Mouse (Mus musculus) MEL (cell line): Measurements from ENCODE around the gene Rufy3. TPM values are rescaled to one million over a fixed set of nuclear protein-coding genes. Genes with fewer than 3 reads are reported as not detected.

Experiments used
- DNase-seq: peaks from one replicate; pipeline ENCODE4 v3.0.0; 2011; ENCODE audit warnings: low read depth, low spot score
- H3K27ac ChIP-seq: 2 replicates; pipeline ENCODE4 v1.5.1; 2012; ENCODE audit warnings: low read depth, mild to moderate bottlenecking, control low read depth, low read length, moderate library complexity; ENCODE audit not compliant: control insufficient read depth
- H3K27me3 ChIP-seq, 2 experiments: fragments of 150-350 bp in 1 of 2; sonication (generic) in 1 of 2; 2 replicates each; pipeline ENCODE4 v1.6.1; 2012; ENCODE audit warnings: low read length in 2 of 2, mild to moderate bottlenecking in 2 of 2, improper control_type of control experiment in 1 of 2, moderate library complexity in 1 of 2; ENCODE audit not compliant: insufficient read depth in 2 of 2, control insufficient read depth in 1 of 2
- H3K36me3 ChIP-seq, 2 experiments: 2 replicates each; pipeline ENCODE4 v1.6.1; 2012 to 2014; ENCODE audit warnings: low read length in 2 of 2, improper control_type of control experiment in 1 of 2, inconsistent platforms in 1 of 2, mild to moderate bottlenecking in 1 of 2; ENCODE audit not compliant: insufficient read depth in 2 of 2, control insufficient read depth in 1 of 2
- H3K4me1 ChIP-seq, 2 experiments: fragments of 150-350 bp in 1 of 2; sonication (generic) in 1 of 2; 2 replicates each; pipeline ENCODE4 v1.6.1; 2012; ENCODE audit warnings: low read length in 2 of 2, improper control_type of control experiment in 1 of 2, mild to moderate bottlenecking in 1 of 2; ENCODE audit not compliant: insufficient read depth in 2 of 2, control insufficient read depth in 1 of 2
- H3K4me3 ChIP-seq, 2 experiments: fragments of 150-350 bp in 1 of 2; sonication (generic) in 1 of 2; 2 replicates each; pipeline ENCODE4 v1.5.1; 2012; ENCODE audit warnings: low read depth in 2 of 2, low read length in 2 of 2, mild to moderate bottlenecking in 2 of 2, moderate library complexity in 2 of 2, control low read depth in 1 of 2, improper control_type of control experiment in 1 of 2; ENCODE audit not compliant: control insufficient read depth in 1 of 2, insufficient read depth in 1 of 2
- H3K79me2 ChIP-seq: 2 replicates; pipeline ENCODE4 v1.6.1; 2012; ENCODE audit warnings: mild to moderate bottlenecking, low read length, moderate library complexity; ENCODE audit not compliant: control insufficient read depth, poor library complexity, insufficient read depth
- H3K9ac ChIP-seq: 2 replicates; pipeline ENCODE4 v1.6.1; 2012; ENCODE audit warnings: low read depth, mild to moderate bottlenecking, control low read depth, low read length, moderate library complexity; ENCODE audit not compliant: control insufficient read depth, poor library complexity, severe bottlenecking
- H3K9me3 ChIP-seq: fragments of 150-350 bp; sonication (generic); replicated peaks from 2 replicates; pipeline ENCODE4 v1.6.1; 2012; ENCODE audit warnings: mild to moderate bottlenecking, low read length, improper control_type of control experiment, moderate library complexity; ENCODE audit not compliant: insufficient read depth
- EP300 ChIP-seq, 2 experiments: IDR thresholded peaks; 2 replicates each; pipeline ENCODE4 v1.6.1; 2011; ENCODE audit warnings: improper control_type of control experiment in 2 of 2, low read length in 2 of 2, low read depth in 1 of 2, mild to moderate bottlenecking in 1 of 2
- ETS1 ChIP-seq: IDR thresholded peaks from 2 replicates; pipeline ENCODE4 v1.6.1; 2012; ENCODE audit warnings: low read depth, mild to moderate bottlenecking, inconsistent platforms, low read length, improper control_type of control experiment, moderate library complexity
- GABPA ChIP-seq: IDR thresholded peaks from 2 replicates; pipeline ENCODE4 v1.6.1; 2012; ENCODE audit warnings: low read depth, mild to moderate bottlenecking, inconsistent platforms, low read length, improper control_type of control experiment, moderate library complexity
- GATA1 ChIP-seq: IDR thresholded peaks from 2 replicates; pipeline ENCODE4 v1.6.1; 2011; ENCODE audit warnings: low read depth, low read length, improper control_type of control experiment
- HCFC1 ChIP-seq: IDR thresholded peaks from 2 replicates; pipeline ENCODE4 v1.6.1; 2012; ENCODE audit warnings: low read depth, mild to moderate bottlenecking, inconsistent platforms, low read length, improper control_type of control experiment, moderate library complexity
- KAT2A ChIP-seq: conservative IDR thresholded peaks from 2 replicates; pipeline ENCODE4 v1.6.1; 2012; ENCODE audit warnings: low read depth, low read length, improper control_type of control experiment, inconsistent platforms
- MAFK ChIP-seq: IDR thresholded peaks from 2 replicates; pipeline ENCODE4 v1.6.1; 2011; ENCODE audit warnings: low read depth, mild to moderate bottlenecking, low read length, improper control_type of control experiment, borderline replicate concordance
- MAZ ChIP-seq: IDR thresholded peaks from 2 replicates; pipeline ENCODE4 v1.6.1; 2012; ENCODE audit warnings: low read depth, mild to moderate bottlenecking, inconsistent platforms, low read length, improper control_type of control experiment
- MEF2A ChIP-seq: IDR thresholded peaks from 2 replicates; pipeline ENCODE4 v1.6.1; 2014; ENCODE audit warnings: low read depth, mild to moderate bottlenecking, inconsistent platforms, low read length, improper control_type of control experiment; ENCODE audit not compliant: poor library complexity, insufficient replicate concordance, severe bottlenecking; ENCODE audit errors: extremely low read depth
- MXI1 ChIP-seq: IDR thresholded peaks from 2 replicates; pipeline ENCODE4 v1.6.1; 2011; ENCODE audit warnings: mild to moderate bottlenecking, low read depth, low read length, improper control_type of control experiment
- NRF1 ChIP-seq: IDR thresholded peaks from 2 replicates; pipeline ENCODE4 v1.6.1; 2014; ENCODE audit warnings: low read depth, mild to moderate bottlenecking, inconsistent platforms, low read length, improper control_type of control experiment, moderate library complexity; ENCODE audit not compliant: poor library complexity, insufficient read depth, severe bottlenecking
- POLR2AphosphoS2 ChIP-seq: IDR thresholded peaks from 2 replicates; pipeline ENCODE4 v1.6.1; 2011; ENCODE audit warnings: low read length, improper control_type of control experiment
- RCOR1 ChIP-seq: IDR thresholded peaks from 2 replicates; pipeline ENCODE4 v1.6.1; 2012; ENCODE audit warnings: low read depth, mild to moderate bottlenecking, inconsistent platforms, low read length, improper control_type of control experiment
- SIN3A ChIP-seq: IDR thresholded peaks from 2 replicates; pipeline ENCODE4 v1.6.1; 2012; ENCODE audit warnings: low read length, improper control_type of control experiment, inconsistent platforms
- TAL1 ChIP-seq: IDR thresholded peaks from 2 replicates; pipeline ENCODE4 v1.6.1; 2012; ENCODE audit warnings: mild to moderate bottlenecking, inconsistent platforms, low read length, moderate library complexity, mixed read lengths
- TBP ChIP-seq: IDR thresholded peaks from 2 replicates; pipeline ENCODE4 v1.8.0; 2011; ENCODE audit warnings: low read depth, low read length, improper control_type of control experiment
- TCF12 ChIP-seq: IDR thresholded peaks from 2 replicates; pipeline ENCODE4 v1.6.1; 2014; ENCODE audit warnings: low read depth, mild to moderate bottlenecking, inconsistent platforms, low read length, improper control_type of control experiment, moderate library complexity
- USF2 ChIP-seq, 2 experiments: IDR thresholded peaks; 2 replicates each; pipeline ENCODE4 v1.6.1; 2011 to 2012; ENCODE audit warnings: improper control_type of control experiment in 2 of 2, low read length in 2 of 2, borderline replicate concordance in 1 of 2, inconsistent platforms in 1 of 2, low read depth in 1 of 2, mild to moderate bottlenecking in 1 of 2; ENCODE audit not compliant: insufficient read depth in 1 of 2
- ZMIZ1 ChIP-seq: IDR thresholded peaks from 2 replicates; pipeline ENCODE4 v1.6.1; 2012; ENCODE audit warnings: low read depth, mild to moderate bottlenecking, inconsistent platforms, low read length, improper control_type of control experiment, moderate library complexity
- polyA plus RNA-seq, 2 experiments: library from polyadenylated mRNA; stranded (reverse) in 1 of 2; unstranded in 1 of 2; fragments of >175 nt in 1 of 2; fragments of >200 nt in 1 of 2; gene quantifications; 2 replicates each; pipeline versions ENCODE4 v1.2.1 to v1.2.4; 2012; ENCODE audit warnings: low replicate concordance in 2 of 2, low read depth in 1 of 2; ENCODE audit not compliant: insufficient read length in 2 of 2, insufficient read depth in 1 of 2, missing spikeins in 1 of 2
- total RNA-seq: library from RNA; depleted of rRNA; stranded (reverse); fragments of 300-350 nt; gene quantifications from 2 replicates; pipeline ENCODE4 v1.2.3, GENCODE M21; 2012

Gene Rufy3
- total and polyA plus RNA-seq, 3 experiments = 3.2 to 5.7 TPM; not detected in 1

DNA sequence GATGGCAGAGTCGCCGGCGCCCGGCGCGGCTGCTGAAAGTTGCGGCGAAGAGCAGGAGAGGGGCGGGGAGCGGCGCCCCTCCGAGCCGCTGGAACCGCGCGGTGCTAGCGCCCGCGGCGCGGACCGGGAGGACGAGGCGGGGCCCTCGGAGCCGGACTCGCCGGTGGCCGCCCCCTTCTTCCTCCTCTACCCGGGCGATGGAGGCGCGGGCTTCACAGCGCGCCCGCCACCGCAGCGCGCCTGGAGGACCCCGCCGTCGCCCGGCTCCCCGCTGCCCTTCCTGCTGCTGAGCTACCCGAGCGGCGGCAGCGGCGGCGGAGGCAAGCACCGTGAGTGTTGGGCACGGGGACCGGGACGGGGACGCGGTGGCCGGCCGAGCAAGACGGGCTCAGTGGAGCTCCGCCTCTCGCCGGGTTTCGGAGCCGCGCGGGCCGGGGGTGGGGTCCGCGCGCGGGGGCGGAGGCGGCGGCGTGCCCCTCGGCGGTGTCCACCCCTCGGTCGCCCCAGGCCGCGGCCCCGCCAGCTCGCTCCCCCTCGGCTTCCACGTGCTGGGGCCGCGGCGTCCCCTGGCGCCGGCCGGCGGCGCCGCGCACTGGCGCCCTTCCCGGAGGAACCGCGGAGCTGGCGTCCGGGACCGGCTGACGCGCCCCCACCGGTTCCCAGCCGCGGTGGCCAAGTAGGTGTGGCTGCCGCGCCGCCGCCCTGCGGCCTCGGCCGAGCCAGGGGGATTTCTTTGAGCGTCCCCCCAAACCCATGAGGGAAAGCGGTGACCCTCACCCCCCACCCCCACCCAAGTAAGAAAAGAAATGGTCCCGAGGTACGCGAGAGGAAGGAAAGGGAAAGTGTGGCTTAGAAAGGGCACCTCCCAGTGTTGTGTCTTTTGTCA lies 551 bp downstream of the Rufy3 start (continued):
- no peak for TF ChIP-seq NRF1
- TF ChIP-seq, all 39 proteins: peak for 3

DNA sequence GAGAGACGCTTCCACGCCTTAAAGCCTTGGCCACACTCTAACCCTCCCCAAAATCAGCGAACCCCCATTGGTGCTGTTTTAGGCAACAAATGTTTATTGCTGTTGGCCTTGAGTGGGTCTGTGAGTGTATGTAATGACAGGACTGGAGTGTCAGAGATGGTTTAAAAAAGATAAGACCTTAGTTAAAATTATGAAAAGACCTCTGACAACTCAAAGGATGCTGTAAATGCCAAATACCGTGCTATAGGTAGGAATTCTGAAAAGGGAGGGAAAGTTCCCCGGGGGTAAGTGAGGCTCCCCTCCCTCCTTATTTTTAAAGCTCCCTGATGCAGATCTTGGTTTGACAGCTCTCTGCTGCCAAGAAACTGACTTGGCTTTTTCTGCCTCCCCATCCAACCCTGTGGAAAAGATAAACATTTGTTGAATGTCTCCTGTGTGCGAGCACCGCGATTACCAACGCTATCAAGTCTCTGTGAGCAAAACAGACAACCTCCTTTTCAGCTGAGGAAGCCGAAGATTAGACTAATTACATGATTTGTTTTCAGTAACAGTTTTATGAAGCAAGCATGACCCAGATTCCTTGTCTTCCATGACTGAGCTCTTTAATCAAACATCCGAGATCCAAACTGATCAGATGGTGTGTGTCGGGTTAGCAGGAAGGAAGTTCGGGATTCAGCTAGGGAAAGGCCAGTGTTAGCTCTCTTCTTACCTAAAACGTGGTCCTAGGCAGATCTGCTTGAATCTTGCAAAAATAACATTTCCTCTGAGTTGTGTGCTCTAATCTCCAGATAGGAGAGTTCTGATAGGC lies 1.4 kb downstream of the Rufy3 start:
- Histone ChIP-seq H3K9ac (peak overlapping the region; percentile 87), H3K79me2 (peaks cover 3% of the 10 kb centered on the region; the same call in 1 of the 2 replicates), H3K36me3 (peaks cover 0 to 9% of the 10 kb centered on the region in 2 experiments; a peak in 2 of 4 replicates), H3K27ac (peak overlapping the region; percentile 76), H3K4me1 (peaks cover 3 to 5% of the 10 kb centered on the region in 2 experiments; a peak in 3 of 4 replicates), H3K27me3 (no peaks in the 10 kb centered on the region), H3K4me3 (peak overlapping the region; percentile 73 to 93), H3K9me3 (no peaks in the 10 kb centered on the region)
- DNase-seq = peak; percentile 81
- TF ChIP-seq ZMIZ1 (no peak), RCOR1 (peak; percentile 95), EP300 (IDR thresholded peaks at IDR 0.05; ENCODE audit: low read depth in 1 of 2, low read length in 2 of 2) (peak; percentile 66 to 88), ETS1 (peak; percentile 95), MAZ (peak; percentile 19; the same call in 1 of the 2 replicates), TBP (0 out of 2 replicates have a peak, but pooled peaks have one; percentile 25), GATA1 (peak; percentile 85), GABPA (no peak), MEF2A (no peak), MXI1 (0 out of 2 replicates have a peak, but pooled peaks have one; percentile 61), TAL1 (peak; percentile 63), SIN3A (peak; percentile 92), POLR2AphosphoS2 (no peak), USF2 (IDR thresholded peaks at IDR 0.05; ENCODE audit: borderline replicate concordance in 1 of 2, insufficient read depth in 1 of 2, low read depth in 1 of 2, low read length in 2 of 2) (no peak), HCFC1 (0 out of 2 replicates have a peak, but pooled peaks have one; percentile 9), TCF12 (peak; percentile 93), KAT2A (no peak), MAFK (no peak)
